Mouse (Mus musculus): ENCODE data around the gene Tor4a. TPM values are rescaled to one million over a fixed set of nuclear protein-coding genes. Genes with fewer than 3 reads are reported as not detected.

Tor4a gene
- polyA plus RNA-seq, 1 experiment from 2014 or later, result 6.0 TPM

DNA sequence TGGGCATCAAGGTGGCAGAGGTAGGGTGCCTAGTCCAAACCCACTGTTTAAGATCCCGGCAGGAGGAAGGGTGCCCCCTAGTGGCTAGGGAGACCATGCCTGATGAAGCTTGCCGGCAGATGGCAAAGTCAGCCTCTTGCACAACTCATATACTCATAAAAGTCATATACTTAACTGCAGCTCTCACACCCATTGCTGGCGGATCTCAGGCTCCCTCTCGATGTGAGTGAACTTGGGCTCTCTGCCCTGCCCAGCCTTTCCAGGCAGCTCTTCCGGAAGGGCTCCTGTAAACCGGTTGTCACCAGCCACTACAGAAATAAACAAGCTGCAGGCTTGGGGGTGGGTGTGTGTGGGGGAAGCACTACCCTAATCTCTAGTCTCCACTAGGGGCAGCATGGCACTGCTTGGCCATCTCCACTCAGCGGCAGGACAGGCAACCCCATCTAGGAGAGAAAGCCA is 31.8 kb upstream of the Tor4a start:
- Histone ChIP-seq H3K9me3 (ENCODE audit: low read length) (no peaks in the 10 kb centered on the region), H3K4me3 (ENCODE audit: low read depth, low read length) (peak overlapping the region; percentile 44), H3K4me1 (ENCODE audit: insufficient read depth) (peaks cover 15% of the 10 kb centered on the region), H3K27me3 (ENCODE audit: insufficient read depth, low read length) (no peaks in the 10 kb centered on the region), H3K36me3 (replicated peaks; ENCODE audit: insufficient read depth, low read length) (peaks cover 2% of the 10 kb centered on the region), H3K4me2 (ENCODE audit: low read depth, low read length) (peak overlapping the region; percentile 62), H3K27ac (ENCODE audit: low read depth) (peak overlapping the region; percentile 74), H3K9ac (replicated peaks) (peak overlapping the region; percentile 52; the same call in 1 of the 2 replicates)
- WGBS (ENCODE audit: insufficient replicate concordance), result 0% methylated on average over 7 of the region's 7 CpGs
- DNase-seq (peak; percentile 89), ATAC-seq (peak; percentile 18)
- TF ChIP-seq CTCF (IDR thresholded peaks at IDR 0.05; ENCODE audit: low read depth) (peak; percentile 86), EP300 (IDR thresholded peaks at IDR 0.05; ENCODE audit: low read depth) (peak; percentile 75)

DNA sequence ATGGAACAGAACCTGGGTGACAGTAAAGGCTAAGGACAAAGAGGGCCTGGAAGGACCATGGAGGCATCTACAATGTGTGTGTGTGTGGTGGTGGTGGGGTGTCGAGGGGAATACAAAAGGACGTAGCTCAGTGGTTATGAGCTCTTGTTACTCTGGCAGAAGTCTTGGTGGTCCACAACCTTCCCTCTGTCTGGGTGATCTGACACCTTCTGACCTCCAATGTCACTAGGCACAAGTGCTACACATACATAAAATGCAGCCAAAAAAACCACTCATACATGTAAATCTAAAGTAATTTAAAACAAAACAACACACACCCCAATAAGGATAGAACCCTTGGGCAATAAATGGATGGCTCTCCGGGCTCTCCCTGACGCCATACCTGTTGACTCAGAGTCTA is 30.7 kb upstream of the Tor4a start:
- no peak for ATAC-seq
- no peak overlapping the region for H3K9ac ChIP-seq (replicated peaks)
- DNase-seq, result no peak
- no peak overlapping the region for H3K27ac ChIP-seq (ENCODE audit: low read depth)
- WGBS (ENCODE audit: insufficient replicate concordance), result 85% methylated on average over 4 of the region's 4 CpGs
- no peak overlapping the region for H3K4me2 ChIP-seq (ENCODE audit: low read depth, low read length)
- TF ChIP-seq EP300 (IDR thresholded peaks at IDR 0.05; ENCODE audit: low read depth), result no peak
- no peak for TF ChIP-seq CTCF (IDR thresholded peaks at IDR 0.05; ENCODE audit: low read depth)
- H3K36me3 ChIP-seq (replicated peaks; ENCODE audit: insufficient read depth, low read length), result peaks cover 6% of the 10 kb centered on the region
- no peak overlapping the region for H3K4me3 ChIP-seq (ENCODE audit: low read depth, low read length)
- peaks cover 19% of the 10 kb centered on the region for H3K4me1 ChIP-seq (ENCODE audit: insufficient read depth)
- no peaks in the 10 kb centered on the region for H3K9me3 ChIP-seq (ENCODE audit: low read length)
- no peaks in the 10 kb centered on the region for H3K27me3 ChIP-seq (ENCODE audit: insufficient read depth, low read length)

DNA sequence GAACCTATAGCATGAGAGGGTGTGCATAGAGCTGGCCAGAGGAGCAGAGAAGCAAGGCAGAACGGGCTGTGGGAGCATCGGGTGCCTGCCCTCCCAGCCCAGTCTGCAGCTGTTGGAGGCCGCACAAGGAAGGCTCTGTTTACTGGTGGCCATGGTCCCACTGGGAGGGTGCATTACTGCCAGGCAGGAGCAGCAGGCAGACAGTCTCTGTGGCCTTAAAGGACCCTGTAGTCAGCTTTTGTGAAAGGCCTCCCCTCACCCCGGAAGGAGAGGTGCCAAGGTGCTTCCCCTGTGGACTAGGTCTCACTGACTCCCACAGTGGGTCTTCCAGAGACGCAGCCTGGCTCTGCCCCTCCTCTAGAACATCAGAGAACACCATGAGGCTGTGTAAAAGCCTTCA is 30.2 kb upstream of the Tor4a start:
- no peak overlapping the region for H3K9ac ChIP-seq (replicated peaks)
- no peak overlapping the region for H3K4me2 ChIP-seq (ENCODE audit: low read depth, low read length)
- H3K27me3 ChIP-seq (ENCODE audit: insufficient read depth, low read length), result no peaks in the 10 kb centered on the region
- H3K4me3 ChIP-seq (ENCODE audit: low read depth, low read length), result no peak overlapping the region
- no peaks in the 10 kb centered on the region for H3K9me3 ChIP-seq (ENCODE audit: low read length)
- peaks cover 7% of the 10 kb centered on the region for H3K36me3 ChIP-seq (replicated peaks; ENCODE audit: insufficient read depth, low read length)
- H3K27ac ChIP-seq (ENCODE audit: low read depth), result no peak overlapping the region
- H3K4me1 ChIP-seq (ENCODE audit: insufficient read depth), result peaks cover 19% of the 10 kb centered on the region
- 79% methylated on average over 5 of the region's 5 CpGs for WGBS (ENCODE audit: insufficient replicate concordance)
- ATAC-seq, result no peak
- TF ChIP-seq CTCF (IDR thresholded peaks at IDR 0.05; ENCODE audit: low read depth), result no peak
- TF ChIP-seq EP300 (IDR thresholded peaks at IDR 0.05; ENCODE audit: low read depth), result no peak
- no peak for DNase-seq

DNA sequence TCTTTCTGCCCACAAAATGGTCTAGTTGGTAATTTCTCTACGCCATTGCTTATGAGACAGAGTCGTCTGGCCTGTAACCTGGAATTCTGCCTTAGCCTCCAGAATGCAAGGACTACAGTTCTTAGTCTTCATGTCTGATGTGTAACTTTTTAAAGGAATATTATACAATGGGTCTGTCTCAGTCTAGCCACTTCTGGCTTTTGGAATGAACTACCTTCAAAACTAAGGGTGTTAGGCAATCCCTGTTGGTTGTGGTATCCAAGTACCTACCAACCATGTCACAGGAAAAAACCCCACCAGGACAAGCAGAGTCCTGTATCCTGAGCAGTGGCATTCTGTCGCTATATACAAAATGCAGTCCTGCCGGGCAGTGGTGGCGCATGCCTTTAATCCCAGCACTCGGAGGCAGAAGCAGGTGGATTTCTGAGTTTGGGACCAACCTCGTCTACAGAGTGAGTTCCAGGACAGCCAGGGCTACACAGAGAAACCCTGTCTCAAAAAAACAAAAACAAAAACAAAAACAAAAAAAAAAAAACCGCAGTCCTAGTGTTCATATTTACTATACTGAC is 29.2 kb upstream of the Tor4a start:
- Histone ChIP-seq H3K9ac (replicated peaks) (peak overlapping the region; percentile 76), H3K27ac (ENCODE audit: low read depth) (peak overlapping the region; percentile 90), H3K9me3 (ENCODE audit: low read length) (no peaks in the 10 kb centered on the region), H3K27me3 (ENCODE audit: insufficient read depth, low read length) (no peaks in the 10 kb centered on the region), H3K4me3 (ENCODE audit: low read depth, low read length) (peak overlapping the region; percentile 59), H3K36me3 (replicated peaks; ENCODE audit: insufficient read depth, low read length) (peaks cover 13% of the 10 kb centered on the region), H3K4me2 (ENCODE audit: low read depth, low read length) (peak overlapping the region; percentile 73), H3K4me1 (ENCODE audit: insufficient read depth) (peaks cover 21% of the 10 kb centered on the region)
- ATAC-seq, result no peak
- 82% methylated on average over 8 of the region's 8 CpGs for WGBS (ENCODE audit: insufficient replicate concordance)
- TF ChIP-seq CTCF (IDR thresholded peaks at IDR 0.05; ENCODE audit: low read depth) (no peak), EP300 (IDR thresholded peaks at IDR 0.05; ENCODE audit: low read depth) (no peak)
- DNase-seq, result no peak

DNA sequence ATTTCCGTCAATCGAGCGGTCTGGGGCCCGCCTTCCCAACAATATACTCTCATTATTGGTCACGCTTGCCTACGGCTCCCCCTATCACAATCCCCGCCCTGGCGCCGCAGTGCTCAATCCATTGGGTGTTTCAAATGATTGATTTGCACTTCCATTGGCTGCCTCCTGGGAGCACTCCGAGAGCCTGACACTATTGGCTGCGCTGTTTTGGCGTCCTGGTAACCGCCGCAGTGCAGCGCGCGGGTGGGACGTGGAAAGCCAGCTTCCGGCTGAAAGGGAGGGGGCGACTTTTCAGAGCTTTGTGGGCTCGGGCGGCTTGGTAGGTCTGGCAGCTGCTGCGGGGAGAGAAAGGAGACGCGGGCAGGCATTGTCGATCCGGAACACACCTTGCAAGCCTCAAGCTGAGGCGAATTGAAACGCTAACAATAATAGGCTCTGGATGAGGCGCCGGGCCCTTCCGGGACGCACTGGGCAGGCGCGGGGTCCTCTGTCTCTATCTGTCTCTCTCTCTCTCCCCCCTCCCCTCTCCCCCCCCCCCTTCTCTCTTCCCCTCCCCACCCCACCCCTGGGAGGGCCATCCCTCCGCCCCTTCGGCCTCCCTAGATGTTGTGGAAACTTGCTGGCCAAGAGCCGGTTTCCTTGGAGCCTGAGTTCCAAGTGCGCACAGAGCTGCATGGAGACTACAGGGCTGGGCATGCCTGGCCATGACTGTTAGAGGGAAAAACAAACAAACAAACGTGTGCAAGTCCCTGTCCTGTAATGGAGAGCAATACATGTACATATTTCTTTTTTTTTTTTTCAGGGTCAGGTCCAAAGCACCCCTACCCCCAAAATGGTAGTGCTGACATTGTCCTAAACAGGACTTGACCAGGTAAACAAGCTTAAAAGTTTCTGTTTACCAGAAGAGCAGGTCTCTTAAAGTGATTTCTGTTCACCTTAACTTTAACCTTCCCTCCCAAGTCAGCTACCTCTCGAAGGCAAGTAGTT is 28.4 kb upstream of the Tor4a start:
- peak overlapping the region; percentile 69 for H3K4me3 ChIP-seq (ENCODE audit: low read depth, low read length)
- peak; percentile 96 for DNase-seq
- peak; percentile 79; the same call in 1 of the 2 replicates for TF ChIP-seq EP300 (IDR thresholded peaks at IDR 0.05; ENCODE audit: low read depth)
- peak; percentile 19; the same call in 1 of the 2 replicates for TF ChIP-seq CTCF (IDR thresholded peaks at IDR 0.05; ENCODE audit: low read depth)
- no peaks in the 10 kb centered on the region for H3K9me3 ChIP-seq (ENCODE audit: low read length)
- H3K27ac ChIP-seq (ENCODE audit: low read depth), result peak overlapping the region; percentile 90
- peaks cover 13% of the 10 kb centered on the region for H3K36me3 ChIP-seq (replicated peaks; ENCODE audit: insufficient read depth, low read length)
- H3K4me2 ChIP-seq (ENCODE audit: low read depth, low read length), result peak overlapping the region; percentile 73
- no peaks in the 10 kb centered on the region for H3K27me3 ChIP-seq (ENCODE audit: insufficient read depth, low read length)
- 2% methylated on average over 41 of the region's 41 CpGs for whole genome bisulfite sequencing (ENCODE audit: insufficient replicate concordance)
- H3K4me1 ChIP-seq (ENCODE audit: insufficient read depth), result peaks cover 21% of the 10 kb centered on the region
- H3K9ac ChIP-seq (replicated peaks), result peak overlapping the region; percentile 76
- ATAC-seq, result peak; percentile 89

DNA sequence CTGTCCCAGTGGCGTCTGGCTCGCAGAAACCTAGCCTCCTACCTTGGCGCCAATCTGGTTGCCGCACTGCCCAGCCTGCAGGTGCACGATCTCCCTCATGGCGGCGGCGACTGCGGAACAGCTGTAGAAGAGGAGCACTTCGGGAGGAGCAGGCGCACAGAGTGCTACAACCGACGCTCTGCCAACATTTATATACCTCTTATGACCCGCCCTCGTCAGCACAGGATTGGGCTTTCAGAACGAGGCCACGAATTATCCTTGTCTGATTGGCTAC is 27.7 kb upstream of the Tor4a start, which contains the start of gene Tubb4b:
Gene Tubb4b, minus strand, starts transcription at position 211 of the 274 bp plus-strand sequence.
- peaks cover 13% of the 10 kb centered on the region for H3K36me3 ChIP-seq (replicated peaks; ENCODE audit: insufficient read depth, low read length)
- ATAC-seq, result no peak
- peak within 1 kb of the TSS; percentile 69 for H3K4me3 ChIP-seq (ENCODE audit: low read depth, low read length)
- no peaks in the 10 kb centered on the region for H3K27me3 ChIP-seq (ENCODE audit: insufficient read depth, low read length)
- peak within 1 kb of the TSS; percentile 74 for H3K4me2 ChIP-seq (ENCODE audit: low read depth, low read length)
- H3K9me3 ChIP-seq (ENCODE audit: low read length), result no peaks in the 10 kb centered on the region
- peak within 1 kb of the TSS; percentile 99 for H3K27ac ChIP-seq (ENCODE audit: low read depth)
- TF ChIP-seq CTCF (IDR thresholded peaks at IDR 0.05; ENCODE audit: low read depth) (peak; percentile 37), EP300 (IDR thresholded peaks at IDR 0.05; ENCODE audit: low read depth) (no peak)
- whole genome bisulfite sequencing (ENCODE audit: insufficient replicate concordance), result 0% methylated on average over 17 of the region's 17 CpGs
- peaks cover 21% of the 10 kb centered on the region for H3K4me1 ChIP-seq (ENCODE audit: insufficient read depth)
- peak within 1 kb of the TSS; percentile 84 for H3K9ac ChIP-seq (replicated peaks)
- DNase-seq, result no peak
